Mouse (Mus musculus) forebrain, embryonic 13.5 days (tissue): ENCODE results near the gene Csf2rb. TPM values are rescaled to one million over a fixed set of nuclear protein-coding genes. Genes with fewer than 3 reads are reported as not detected.
A peak's percentile ranks its signal among the peaks of the same experiment; 100 is the strongest.

Source experiments
- ATAC-seq: fragments of 200-750 bp; cut with Nextera tagmentation; 2 replicates; pipeline ENCODE4 v1.8.0; 2017
- H3K27ac ChIP-seq: fragments of 300-500 bp; sonication (generic); 2 replicates; pipeline ENCODE4 v1.5.1; 2015; ENCODE audit warnings: inconsistent platforms, mild to moderate bottlenecking, moderate library complexity
- H3K27me3 ChIP-seq: fragments of 300-500 bp; sonication (generic); 2 replicates; pipeline ENCODE4 v1.6.1; 2015; ENCODE audit warnings: mild to moderate bottlenecking, inconsistent platforms
- H3K36me3 ChIP-seq: fragments of 300-500 bp; sonication (generic); 2 replicates; pipeline ENCODE4 v1.6.1; 2015; ENCODE audit warnings: mild to moderate bottlenecking, inconsistent platforms; ENCODE audit not compliant: poor library complexity, severe bottlenecking
- H3K4me1 ChIP-seq: fragments of 300-500 bp; sonication (generic); 2 replicates; pipeline ENCODE4 v1.6.1; 2015; ENCODE audit warnings: inconsistent platforms
- H3K4me2 ChIP-seq: fragments of 300-500 bp; sonication (generic); 2 replicates; pipeline ENCODE4 v1.6.1; 2015; ENCODE audit warnings: inconsistent platforms, mild to moderate bottlenecking, moderate library complexity
- H3K4me3 ChIP-seq: fragments of 300-500 bp; sonication (generic); 2 replicates; pipeline ENCODE4 v1.5.1; 2015; ENCODE audit warnings: mild to moderate bottlenecking, inconsistent platforms
- H3K9ac ChIP-seq: fragments of 300-500 bp; sonication (generic); 2 replicates; pipeline ENCODE4 v1.6.1; 2015; ENCODE audit warnings: mild to moderate bottlenecking, inconsistent platforms
- H3K9me3 ChIP-seq: fragments of 300-500 bp; sonication (generic); replicated peaks from 2 replicates; pipeline ENCODE4 v1.6.1; 2016; ENCODE audit warnings: inconsistent platforms
- WGBS: fragments of 180-500 bp; shearing (Covaris S2); methylation state at CpG from one replicate; pipeline ENCODE4 v1.1.7; 2015; 5-methylcytosine and 5-hydroxymethylcytosine counted together
- polyA plus RNA-seq: library from polyadenylated mRNA; unstranded; fragments of >200 nt; fragmentation: Nextera tagmentation; extraction: Ambion mirVana; gene quantifications from 2 replicates; pipeline ENCODE4 v1.2.1, GENCODE M21; 2015

Gene Csf2rb
- polyA plus RNA-seq, 1 experiment from 2014 or later = 0.43 TPM

GRCm38 (mm10) chr15:78365916-78366315, 40.4 kb downstream of the Csf2rb start:
- no peak for ATAC-seq
- H3K36me3 ChIP-seq = no peaks in the 10 kb centered on the region
- no peak overlapping the region for H3K4me3 ChIP-seq
- no peak overlapping the region for H3K9ac ChIP-seq
- 0 out of 2 replicates have a peak, but pooled peaks cover 6% of the 10 kb centered on the region for H3K9me3 ChIP-seq
- peaks cover 34% of the 10 kb centered on the region for H3K27me3 ChIP-seq
- no peak overlapping the region for H3K4me2 ChIP-seq
- no peaks in the 10 kb centered on the region for H3K4me1 ChIP-seq
- WGBS = 83% methylated on average over 2 of the region's 2 CpGs
- no peak overlapping the region for H3K27ac ChIP-seq

DNA sequence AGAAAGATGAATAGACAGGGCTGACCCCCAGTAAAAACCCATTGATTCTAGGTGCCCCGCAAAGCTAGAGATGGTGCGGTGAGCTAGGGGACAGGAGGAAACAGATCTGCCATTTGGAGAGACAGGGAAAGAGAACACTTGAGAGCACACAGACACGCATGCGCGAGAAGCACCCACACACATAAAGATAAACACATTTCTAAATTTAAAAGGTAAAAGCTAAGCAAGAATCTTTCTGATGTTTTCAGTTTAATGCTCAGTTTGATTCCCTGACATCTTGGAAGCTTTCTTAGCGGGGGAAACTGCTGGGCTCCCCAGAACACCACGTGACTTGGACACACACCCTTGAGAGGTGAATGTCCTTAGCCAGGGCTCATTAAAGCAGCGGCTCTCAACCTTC, 41.3 kb downstream of the Csf2rb start:
- H3K4me1 ChIP-seq = no peaks in the 10 kb centered on the region
- peaks cover 34% of the 10 kb centered on the region for H3K27me3 ChIP-seq
- 0 out of 2 replicates have a peak, but pooled peaks cover 6% of the 10 kb centered on the region for H3K9me3 ChIP-seq
- H3K27ac ChIP-seq = no peak overlapping the region
- no peak overlapping the region for H3K4me2 ChIP-seq
- no peak overlapping the region for H3K9ac ChIP-seq
- H3K36me3 ChIP-seq = no peaks in the 10 kb centered on the region
- ATAC-seq = no peak
- 86% methylated on average over 8 of the region's 8 CpGs for WGBS
- H3K4me3 ChIP-seq = no peak overlapping the region

- Histone ChIP-seq H3K36me3 (no peaks in the 10 kb centered on the region), H3K27me3 (peaks cover 34% of the 10 kb centered on the region), H3K9ac (no peak overlapping the region), H3K4me1 (no peaks in the 10 kb centered on the region), H3K4me2 (no peak overlapping the region), H3K27ac (no peak overlapping the region), H3K4me3 (no peak overlapping the region), H3K9me3 (0 out of 2 replicates have a peak, but pooled peaks cover under 1% of the 10 kb centered on the region)
- ATAC-seq = no peak
- WGBS = 75% methylated on average over 3 of the region's 3 CpGs
These were observed 42.3 kb downstream of the Csf2rb start for GRCm38 (mm10) chr15:78367811-78368210.

GRCm38 (mm10) chr15:78368926-78369346, 43.4 kb downstream of the Csf2rb start:
- 0 out of 2 replicates have a peak, but pooled peaks have one; percentile 16 for ATAC-seq
- 13% methylated on average over 8 of the region's 8 CpGs for WGBS
- no peak overlapping the region for H3K4me2 ChIP-seq

DNA sequence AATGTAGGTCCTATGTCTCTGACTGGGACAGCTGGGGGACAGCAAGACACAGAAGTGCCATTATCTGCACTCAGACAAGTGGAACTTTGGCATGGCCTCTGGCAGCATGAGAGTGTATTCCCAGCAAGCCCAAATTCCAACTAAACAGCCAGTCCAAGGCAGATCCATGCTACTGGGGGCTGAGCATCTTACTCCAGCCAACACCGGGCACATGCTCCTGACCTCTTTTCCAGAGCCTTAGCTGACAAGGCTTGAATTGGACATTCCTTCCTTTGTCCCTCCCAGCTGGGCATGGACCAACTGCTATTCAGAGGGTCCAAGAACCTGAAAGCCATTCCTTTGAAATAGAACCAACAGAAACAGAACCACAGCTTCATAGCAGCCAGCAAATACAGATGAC, 44.1 kb downstream of the Csf2rb start:
- no peak for ATAC-seq
- 30% methylated on average over 1 of the region's 1 CpGs for WGBS

More at GRCm38 (mm10) chr15:78368926-78369346, 43.4 kb downstream of the Csf2rb start:
- Histone ChIP-seq H3K4me1 (no peaks in the 10 kb centered on the region), H3K4me3 (no peak overlapping the region), H3K27me3 (peaks cover 34% of the 10 kb centered on the region), H3K9me3 (no peaks in the 10 kb centered on the region), H3K9ac (no peak overlapping the region), H3K27ac (no peak overlapping the region), H3K36me3 (no peaks in the 10 kb centered on the region)

GRCm38 (mm10) chr15:78372796-78373195, 47.2 kb downstream of the Csf2rb start:
- H3K27me3 ChIP-seq = peaks cover 27% of the 10 kb centered on the region
- H3K9me3 ChIP-seq = no peaks in the 10 kb centered on the region
- no peak overlapping the region for H3K4me2 ChIP-seq
- no peak for ATAC-seq
- H3K9ac ChIP-seq = no peak overlapping the region
- H3K27ac ChIP-seq = no peak overlapping the region
- WGBS = 91% methylated on average over 3 of the region's 3 CpGs
- H3K4me1 ChIP-seq = no peaks in the 10 kb centered on the region
- H3K4me3 ChIP-seq = no peak overlapping the region
- H3K36me3 ChIP-seq = no peaks in the 10 kb centered on the region

More for the DNA sequence above, 44.1 kb downstream of the Csf2rb start:
- no peak overlapping the region for H3K27ac ChIP-seq
- H3K9ac ChIP-seq = no peak overlapping the region
- no peak overlapping the region for H3K4me2 ChIP-seq
- H3K4me1 ChIP-seq = no peaks in the 10 kb centered on the region
- no peak overlapping the region for H3K4me3 ChIP-seq
- H3K9me3 ChIP-seq = no peaks in the 10 kb centered on the region
- H3K36me3 ChIP-seq = no peaks in the 10 kb centered on the region
- H3K27me3 ChIP-seq = peaks cover 34% of the 10 kb centered on the region

DNA sequence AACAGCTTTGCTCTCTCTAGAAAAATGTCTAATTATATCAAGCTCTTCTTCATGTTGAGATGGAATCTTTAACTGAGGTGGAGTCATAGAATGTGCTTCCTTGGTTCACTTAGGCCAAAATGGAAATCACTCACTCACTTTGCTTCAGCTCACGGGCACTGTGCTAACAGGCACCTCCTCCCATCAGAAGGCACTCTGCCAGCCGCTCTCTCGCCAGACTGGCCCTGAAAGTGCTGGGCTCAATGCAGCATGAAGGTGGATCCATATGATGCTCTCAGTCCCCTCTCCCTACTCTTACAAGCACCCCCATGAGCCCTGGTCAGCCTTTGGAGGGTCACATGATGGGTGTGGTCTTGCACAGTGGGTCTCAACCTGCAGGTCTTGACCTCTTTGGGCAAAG, 48.7 kb downstream of the Csf2rb start:
- Histone ChIP-seq H3K36me3 (no peaks in the 10 kb centered on the region), H3K4me3 (no peak overlapping the region), H3K4me1 (no peaks in the 10 kb centered on the region), H3K4me2 (no peak overlapping the region), H3K27me3 (peaks cover 13% of the 10 kb centered on the region), H3K9ac (no peak overlapping the region), H3K9me3 (0 out of 2 replicates have a peak, but pooled peaks cover 1% of the 10 kb centered on the region), H3K27ac (no peak overlapping the region)
- no peak for ATAC-seq
- 58% methylated on average over 3 of the region's 3 CpGs for whole genome bisulfite sequencing

DNA sequence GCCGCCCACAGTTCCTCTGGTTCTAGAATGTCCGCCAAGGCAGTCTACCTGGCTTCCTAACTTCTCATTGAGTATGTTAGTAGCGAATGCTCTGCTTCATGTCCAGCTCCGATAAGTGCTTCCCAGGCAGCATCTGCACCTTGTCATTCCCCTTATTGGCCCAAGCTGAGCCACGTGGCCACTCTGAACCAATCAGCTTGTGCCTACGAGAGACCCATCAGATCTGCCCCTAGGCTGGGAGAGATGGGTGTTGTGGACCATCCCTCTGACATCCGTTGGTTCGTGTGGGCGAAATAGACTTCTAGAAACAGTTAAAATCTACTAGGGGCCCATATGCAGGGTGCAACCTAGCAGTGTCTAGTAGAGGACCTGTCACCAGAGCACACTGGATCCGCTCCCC, 52.3 kb downstream of the Csf2rb start:
- WGBS = 87% methylated on average over 10 of the region's 10 CpGs
- no peak overlapping the region for H3K4me2 ChIP-seq

GRCm38 (mm10) chr15:78378556-78378955, 53.0 kb downstream of the Csf2rb start:
- WGBS = 88% methylated on average over 10 of the region's 10 CpGs
- ATAC-seq = no peak

More for the DNA sequence above, 52.3 kb downstream of the Csf2rb start:
- Histone ChIP-seq H3K9me3 (0 out of 2 replicates have a peak, but pooled peaks cover 4% of the 10 kb centered on the region), H3K9ac (no peak overlapping the region), H3K27me3 (no peaks in the 10 kb centered on the region), H3K4me1 (no peaks in the 10 kb centered on the region), H3K27ac (no peak overlapping the region), H3K36me3 (no peaks in the 10 kb centered on the region), H3K4me3 (no peak overlapping the region)
- ATAC-seq = no peak

GRCm38 (mm10) chr15:78380208-78380607, 54.7 kb downstream of the Csf2rb start:
- no peak for ATAC-seq
- Histone ChIP-seq H3K4me3 (no peak overlapping the region), H3K27ac (no peak overlapping the region), H3K4me2 (no peak overlapping the region), H3K9me3 (0 out of 2 replicates have a peak, but pooled peaks cover 4% of the 10 kb centered on the region), H3K4me1 (peaks cover 17% of the 10 kb centered on the region), H3K36me3 (no peaks in the 10 kb centered on the region), H3K27me3 (no peaks in the 10 kb centered on the region), H3K9ac (no peak overlapping the region)
- WGBS = 73% methylated on average over 2 of the region's 2 CpGs

More at GRCm38 (mm10) chr15:78378556-78378955, 53.0 kb downstream of the Csf2rb start:
- peaks cover under 1% of the 10 kb centered on the region; the same call in 1 of the 2 replicates for H3K4me1 ChIP-seq
- H3K27me3 ChIP-seq = no peaks in the 10 kb centered on the region
- no peak overlapping the region for H3K9ac ChIP-seq
- no peak overlapping the region for H3K4me3 ChIP-seq
- no peak overlapping the region for H3K27ac ChIP-seq
- H3K4me2 ChIP-seq = no peak overlapping the region
- no peaks in the 10 kb centered on the region for H3K36me3 ChIP-seq
- 0 out of 2 replicates have a peak, but pooled peaks cover 4% of the 10 kb centered on the region for H3K9me3 ChIP-seq

DNA sequence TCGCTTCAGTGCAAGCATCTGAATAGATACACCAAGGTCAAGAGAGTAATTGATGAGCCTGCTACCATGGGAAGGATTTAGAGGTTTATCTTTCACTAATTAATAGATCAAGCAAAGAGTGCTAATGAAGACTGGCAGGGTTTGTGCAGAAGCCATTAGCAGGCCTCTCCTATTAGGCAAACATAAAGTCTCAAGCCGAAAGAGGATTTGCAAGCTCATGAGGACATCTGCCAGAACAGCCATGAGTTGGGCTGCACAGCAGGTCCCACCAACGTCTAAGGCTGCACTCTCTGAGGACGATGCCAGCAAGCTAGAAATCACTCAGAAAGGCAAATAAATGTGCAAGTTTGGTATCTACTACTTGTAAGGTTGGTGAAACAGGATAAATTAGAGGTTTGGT, 55.2 kb downstream of the Csf2rb start:
- Histone ChIP-seq H3K4me1 (peaks cover 17% of the 10 kb centered on the region), H3K27me3 (no peaks in the 10 kb centered on the region), H3K27ac (no peak overlapping the region), H3K36me3 (no peaks in the 10 kb centered on the region), H3K9ac (no peak overlapping the region), H3K9me3 (0 out of 2 replicates have a peak, but pooled peaks cover 4% of the 10 kb centered on the region), H3K4me3 (no peak overlapping the region), H3K4me2 (no peak overlapping the region)
- WGBS = 28% methylated on average over 4 of the region's 4 CpGs
- no peak for ATAC-seq

GRCm38 (mm10) chr15:78382115-78382514, 56.6 kb downstream of the Csf2rb start:
- H3K4me3 ChIP-seq = no peak overlapping the region
- no peak overlapping the region for H3K9ac ChIP-seq
- peaks cover 17% of the 10 kb centered on the region for H3K4me1 ChIP-seq
- no peaks in the 10 kb centered on the region for H3K27me3 ChIP-seq
- ATAC-seq = no peak
- H3K9me3 ChIP-seq = 0 out of 2 replicates have a peak, but pooled peaks cover 4% of the 10 kb centered on the region
- no peaks in the 10 kb centered on the region for H3K36me3 ChIP-seq
- H3K4me2 ChIP-seq = no peak overlapping the region
- H3K27ac ChIP-seq = no peak overlapping the region
- WGBS = 86% methylated on average over 4 of the region's 4 CpGs
